Mouse (Mus musculus) heart, postnatal 0 days (tissue): Measurements from ENCODE around the gene Tmem185b. TPM values are rescaled to one million over a fixed set of nuclear protein-coding genes. Genes with fewer than 3 reads are reported as not detected.

ENCODE experiments used
- ATAC-seq: fragments of 200-750 bp; cut with Nextera tagmentation; 2 replicates; pipeline ENCODE4 v1.8.0; 2017; ENCODE audit warnings: low read depth, moderate number of reproducible peaks, moderate library complexity; ENCODE audit not compliant: insufficient read depth
- DNase-seq: peaks from one replicate; pipeline ENCODE4 v3.0.0-alpha.2; 2016; ENCODE audit warnings: low spot score
- H3K27ac ChIP-seq: fragments of 300-500 bp; sonication (generic); 2 replicates; pipeline ENCODE4 v1.5.1; 2014; ENCODE audit warnings: low read depth, mild to moderate bottlenecking
- H3K27me3 ChIP-seq: fragments of 300-500 bp; sonication (generic); 2 replicates; pipeline ENCODE4 v1.6.1; 2014; ENCODE audit warnings: low read length, mixed read lengths; ENCODE audit not compliant: control insufficient read depth, insufficient read depth
- H3K36me3 ChIP-seq: fragments of 300-500 bp; sonication (generic); replicated peaks from 2 replicates; pipeline ENCODE4 v1.6.1; 2014; ENCODE audit warnings: low read length, mixed read lengths; ENCODE audit not compliant: control insufficient read depth, insufficient read depth
- H3K4me1 ChIP-seq: fragments of 300-500 bp; sonication (generic); 2 replicates; pipeline ENCODE4 v1.6.1; 2014; ENCODE audit warnings: antibody characterized with exemption; ENCODE audit not compliant: control insufficient read depth, insufficient read depth
- H3K4me2 ChIP-seq: fragments of 300-500 bp; sonication (generic); 2 replicates; pipeline ENCODE4 v1.6.1; 2014; ENCODE audit warnings: low read depth, mild to moderate bottlenecking, low read length, moderate library complexity
- H3K4me3 ChIP-seq: fragments of 300-500 bp; sonication (generic); 2 replicates; pipeline ENCODE4 v1.5.1; 2014; ENCODE audit warnings: low read depth, low read length
- H3K9ac ChIP-seq: fragments of 300-500 bp; sonication (generic); replicated peaks from 2 replicates; pipeline ENCODE4 v1.6.1; 2014; ENCODE audit warnings: low read depth, low read length, mixed read lengths
- H3K9me3 ChIP-seq: fragments of 300-500 bp; sonication (generic); replicated peaks from 2 replicates; pipeline ENCODE4 v1.6.1; 2016; ENCODE audit warnings: low read length; ENCODE audit not compliant: control insufficient read depth
- CTCF ChIP-seq: IDR thresholded peaks from 2 replicates; pipeline ENCODE4 v1.5.1; 2016; ENCODE audit warnings: antibody characterized with exemption, control low read depth, low read depth
- EP300 ChIP-seq: IDR thresholded peaks from 2 replicates; pipeline ENCODE4 v1.6.1; 2016; ENCODE audit warnings: antibody characterized with exemption, low read depth
- WGBS: fragments of 180-500 bp; shearing (Covaris S2); extraction: QIAGEN DNeasy Blood & Tissue Kit; methylation state at CpG from one replicate; pipeline ENCODE4 v1.1.7; 2014; 5-methylcytosine and 5-hydroxymethylcytosine counted together
- polyA plus RNA-seq: library from polyadenylated mRNA; unstranded; fragments of >200 nt; fragmentation: Nextera tagmentation; extraction: Ambion mirVana; gene quantifications from 2 replicates; pipeline ENCODE4 v1.2.1, GENCODE M21; 2015
- total RNA-seq: library from RNA; depleted of rRNA; stranded (reverse); fragments of >200 nt; gene quantifications from 2 replicates; pipeline ENCODE4 v1.2.3, GENCODE M21; 2014; ENCODE audit warnings: low replicate concordance

Gene Tmem185b
- total and polyA plus RNA-seq, 2 experiments from 2014 or later, result 20.7 to 28.5 TPM

DNA sequence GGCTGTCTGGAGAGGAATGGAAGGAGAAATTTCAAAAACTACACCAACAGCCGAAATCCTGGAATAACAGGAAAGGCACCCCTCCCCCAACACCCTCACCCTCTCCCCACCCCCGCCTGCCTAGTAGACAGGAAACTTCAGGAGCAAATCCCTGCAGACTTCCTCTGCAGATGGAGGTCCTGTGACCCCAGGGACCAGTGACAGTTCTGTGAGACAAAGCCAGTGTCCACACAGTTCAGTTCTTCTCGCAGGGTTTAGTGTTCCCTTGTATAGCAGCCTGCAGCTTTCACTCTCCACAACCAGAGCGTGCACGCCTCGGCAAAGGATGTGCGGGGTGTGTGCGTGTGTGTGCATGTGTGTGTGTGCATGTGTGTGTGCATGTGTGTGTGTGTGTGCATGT is 15.1 kb upstream of the Tmem185b start:
- peak; percentile 60 for DNase-seq
- TF ChIP-seq EP300 (peak; percentile 77), CTCF (no peak)
- no peaks in the 10 kb centered on the region for H3K27me3 ChIP-seq
- no peak overlapping the region for H3K9ac ChIP-seq
- no peak overlapping the region for H3K4me3 ChIP-seq
- H3K4me2 ChIP-seq, result 0 out of 2 replicates have a peak overlapping the region, but pooled peaks have one; percentile 9
- H3K27ac ChIP-seq, result peak overlapping the region; percentile 65
- no peaks in the 10 kb centered on the region; the same call in 1 of the 2 replicates for H3K4me1 ChIP-seq
- H3K36me3 ChIP-seq, result no peaks in the 10 kb centered on the region
- ATAC-seq, result peak; percentile 70
- no peaks in the 10 kb centered on the region for H3K9me3 ChIP-seq
- 61% methylated on average over 8 of the region's 8 CpGs for WGBS

DNA sequence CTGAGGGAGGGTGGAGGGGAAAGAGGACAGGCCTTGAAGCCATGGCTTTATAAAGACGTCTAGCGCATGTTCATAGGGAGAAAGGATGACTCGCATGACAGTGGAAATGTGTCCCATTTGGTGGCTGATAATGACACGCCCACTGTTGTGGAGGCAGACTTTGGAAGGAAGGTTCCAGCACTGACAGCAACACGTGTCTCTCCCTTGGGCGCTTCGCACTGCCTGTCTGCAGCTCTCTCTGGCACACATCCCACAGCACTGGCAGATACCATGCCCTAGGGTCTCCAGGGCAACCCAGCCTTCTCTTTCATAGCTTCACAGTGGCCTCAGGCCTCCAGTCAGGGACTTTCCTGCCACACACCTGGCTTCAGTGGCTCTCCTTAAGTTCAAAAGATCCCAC is 7.9 kb upstream of the Tmem185b start:
- TF ChIP-seq EP300 (no peak), CTCF (no peak)
- 0 out of 2 replicates have a peak, but pooled peaks have one; percentile 36 for ATAC-seq
- no peak overlapping the region for H3K4me3 ChIP-seq
- H3K36me3 ChIP-seq, result no peaks in the 10 kb centered on the region
- no peak overlapping the region for H3K27ac ChIP-seq
- no peak overlapping the region for H3K9ac ChIP-seq
- H3K4me1 ChIP-seq, result no peaks in the 10 kb centered on the region
- no peak overlapping the region for H3K4me2 ChIP-seq
- DNase-seq, result no peak
- WGBS, result 48% methylated on average over 7 of the region's 7 CpGs
- no peaks in the 10 kb centered on the region for H3K27me3 ChIP-seq
- H3K9me3 ChIP-seq, result no peaks in the 10 kb centered on the region

DNA sequence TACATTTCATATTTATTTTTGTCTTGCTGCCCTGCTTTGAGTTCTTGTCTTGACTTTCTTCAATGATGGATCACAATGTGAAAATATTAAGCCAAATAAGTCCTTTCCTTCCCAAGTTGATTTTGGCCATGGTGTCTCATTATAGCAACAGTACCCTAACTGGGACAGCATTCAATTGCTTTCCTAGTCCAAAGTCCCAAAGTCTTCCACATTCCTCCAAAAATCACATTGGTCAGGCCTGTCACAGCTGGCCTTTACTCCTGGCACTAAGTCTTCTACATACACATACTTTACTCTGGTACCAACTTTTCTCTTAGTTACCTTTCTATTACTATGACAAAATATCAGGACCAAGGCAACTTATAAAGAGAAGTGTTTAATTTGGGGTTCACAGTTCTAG is 7.2 kb upstream of the Tmem185b start:
- H3K36me3 ChIP-seq, result no peaks in the 10 kb centered on the region
- H3K9ac ChIP-seq, result no peak overlapping the region
- TF ChIP-seq CTCF, result no peak
- no peak for TF ChIP-seq EP300
- no peaks in the 10 kb centered on the region for H3K9me3 ChIP-seq
- no peak overlapping the region for H3K4me2 ChIP-seq
- no peaks in the 10 kb centered on the region for H3K27me3 ChIP-seq
- no peak overlapping the region for H3K27ac ChIP-seq
- H3K4me3 ChIP-seq, result no peak overlapping the region
- ATAC-seq, result no peak
- H3K4me1 ChIP-seq, result no peaks in the 10 kb centered on the region
- no peak for DNase-seq

GRCm38 (mm10) chr1:119519286-119519685 is 6.7 kb upstream of the Tmem185b start:
- ATAC-seq, result no peak
- Histone ChIP-seq H3K27me3 (no peaks in the 10 kb centered on the region), H3K9ac (no peak overlapping the region), H3K36me3 (no peaks in the 10 kb centered on the region), H3K4me1 (no peaks in the 10 kb centered on the region), H3K9me3 (no peaks in the 10 kb centered on the region), H3K4me3 (no peak overlapping the region), H3K4me2 (no peak overlapping the region), H3K27ac (no peak overlapping the region)
- TF ChIP-seq CTCF, result no peak
- no peak for TF ChIP-seq EP300
- no peak for DNase-seq
- WGBS, result 82% methylated on average over 6 of the region's 6 CpGs

DNA sequence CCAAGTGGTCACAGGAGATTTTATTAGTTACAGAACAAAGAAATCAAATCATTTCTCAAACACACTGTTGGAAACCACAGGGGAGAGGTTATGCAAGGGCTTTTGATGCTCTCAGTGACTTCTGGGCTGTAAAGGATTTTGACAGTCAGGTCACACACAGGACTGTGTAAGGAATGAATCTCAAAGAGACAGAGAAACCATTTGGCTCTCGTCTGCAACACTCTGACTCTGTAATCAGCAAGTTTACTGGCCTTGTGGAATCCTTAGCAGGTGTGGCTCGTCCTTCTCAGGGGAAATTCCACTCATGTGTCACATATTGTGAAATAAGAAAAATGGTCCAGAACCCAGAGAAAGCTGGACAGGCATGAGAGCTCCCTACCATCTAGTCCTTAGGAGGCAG is 4.9 kb upstream of the Tmem185b start:
- H3K36me3 ChIP-seq, result no peaks in the 10 kb centered on the region
- DNase-seq, result no peak
- H3K4me2 ChIP-seq, result no peak overlapping the region
- no peak overlapping the region for H3K9ac ChIP-seq
- ATAC-seq, result no peak
- H3K9me3 ChIP-seq, result no peaks in the 10 kb centered on the region
- no peaks in the 10 kb centered on the region for H3K27me3 ChIP-seq
- H3K4me1 ChIP-seq, result peaks cover 8% of the 10 kb centered on the region; the same call in 1 of the 2 replicates
- TF ChIP-seq CTCF, result no peak
- 45% methylated on average over 2 of the region's 2 CpGs for WGBS
- H3K4me3 ChIP-seq, result no peak overlapping the region
- H3K27ac ChIP-seq, result no peak overlapping the region

GRCm38 (mm10) chr1:119521681-119522080 is 4.3 kb upstream of the Tmem185b start:
- 81% methylated on average over 7 of the region's 7 CpGs for WGBS
- no peaks in the 10 kb centered on the region for H3K9me3 ChIP-seq
- ATAC-seq, result no peak
- H3K9ac ChIP-seq, result no peak overlapping the region
- no peaks in the 10 kb centered on the region for H3K27me3 ChIP-seq
- H3K4me2 ChIP-seq, result no peak overlapping the region
- H3K36me3 ChIP-seq, result no peaks in the 10 kb centered on the region
- H3K4me3 ChIP-seq, result no peak overlapping the region
- TF ChIP-seq CTCF (no peak), EP300 (no peak)
- no peak overlapping the region for H3K27ac ChIP-seq
- peaks cover 12% of the 10 kb centered on the region for H3K4me1 ChIP-seq
- no peak for DNase-seq
